Mouse (Mus musculus) liver, embryonic 15.5 days (tissue): Measurements from ENCODE around the gene Sgsm2. TPM values are rescaled to one million over a fixed set of nuclear protein-coding genes. Genes with fewer than 3 reads are reported as not detected.
"Not testable (repeated sequence)": the region's sequence is repeated elsewhere in the genome, so short reads cannot be mapped to it uniquely, and the experiment has no call there.

Experiments used
- ATAC-seq: fragments of 200-750 bp; cut with Nextera tagmentation; 2 replicates; pipeline ENCODE4 v1.8.0; 2017; ENCODE audit warnings: moderate number of reproducible peaks, mild to moderate bottlenecking, moderate library complexity; ENCODE audit not compliant: insufficient read depth
- H3K27ac ChIP-seq: fragments of 300-500 bp; sonication (generic); replicated peaks from 2 replicates; pipeline ENCODE4 v1.5.1; 2015; ENCODE audit warnings: mild to moderate bottlenecking, inconsistent platforms
- H3K27me3 ChIP-seq: fragments of 300-500 bp; sonication (generic); 2 replicates; pipeline ENCODE4 v1.6.1; 2015; ENCODE audit warnings: mild to moderate bottlenecking, inconsistent platforms
- H3K36me3 ChIP-seq: fragments of 300-500 bp; sonication (generic); replicated peaks from 2 replicates; pipeline ENCODE4 v1.6.1; 2015; ENCODE audit warnings: moderate library complexity, mild to moderate bottlenecking, inconsistent platforms
- H3K4me1 ChIP-seq: fragments of 300-500 bp; sonication (generic); replicated peaks from 2 replicates; pipeline ENCODE4 v1.6.1; 2015; ENCODE audit warnings: inconsistent platforms
- H3K4me2 ChIP-seq: fragments of 300-500 bp; sonication (generic); 2 replicates; pipeline ENCODE4 v1.6.1; 2015; ENCODE audit warnings: moderate library complexity, mild to moderate bottlenecking, inconsistent platforms
- H3K4me3 ChIP-seq: fragments of 300-500 bp; sonication (generic); replicated peaks from 2 replicates; pipeline ENCODE4 v1.5.1; 2015; ENCODE audit warnings: mild to moderate bottlenecking, inconsistent platforms
- H3K9ac ChIP-seq: fragments of 300-500 bp; sonication (generic); 2 replicates; pipeline ENCODE4 v1.6.1; 2015; ENCODE audit warnings: moderate library complexity, mild to moderate bottlenecking, inconsistent platforms
- H3K9me3 ChIP-seq: fragments of 300-500 bp; sonication (generic); replicated peaks from 2 replicates; pipeline ENCODE4 v1.6.1; 2016; ENCODE audit warnings: inconsistent platforms
- WGBS: fragments of 180-500 bp; shearing (Covaris S2); methylation state at CpG from one replicate; pipeline ENCODE4 v1.1.7; 2015; ENCODE audit warnings: mixed read lengths; ENCODE audit not compliant: insufficient replicate concordance; 5-methylcytosine and 5-hydroxymethylcytosine counted together
- polyA plus RNA-seq: library from polyadenylated mRNA; unstranded; fragments of >200 nt; fragmentation: Nextera tagmentation; extraction: Ambion mirVana; gene quantifications from 2 replicates; pipeline ENCODE4 v1.2.1, GENCODE M21; 2015

Sgsm2 gene
- polyA plus RNA-seq, 1 experiment from 2014 or later: 1.2 TPM

- H3K4me1 ChIP-seq: peaks cover 73% of the 10 kb centered on the region
- H3K27me3 ChIP-seq: no peaks in the 10 kb centered on the region
- peak overlapping the region; percentile 100 for H3K4me2 ChIP-seq
- H3K9me3 ChIP-seq: no peaks in the 10 kb centered on the region
- H3K36me3 ChIP-seq: no peaks in the 10 kb centered on the region
- 48% methylated on average over 2 of the region's 2 CpGs for WGBS
- H3K27ac ChIP-seq: peak overlapping the region; percentile 9; the same call in 1 of the 2 replicates
- no peak for ATAC-seq
- no peak overlapping the region for H3K4me3 ChIP-seq
- H3K9ac ChIP-seq: 0 out of 2 replicates have a peak overlapping the region, but pooled peaks have one; percentile 4
Observed at GRCm38 (mm10) chr11:74828404-74828931, 68.4 kb downstream of the Sgsm2 start.

GRCm38 (mm10) chr11:74827791-74828403 lies 69.0 kb downstream of the Sgsm2 start:
- peak overlapping the region; percentile 9 for H3K27ac ChIP-seq
- peaks cover 67% of the 10 kb centered on the region for H3K4me1 ChIP-seq
- H3K4me2 ChIP-seq: no peak overlapping the region; the same call in 1 of the 2 replicates
- no peaks in the 10 kb centered on the region for H3K9me3 ChIP-seq
- no peaks in the 10 kb centered on the region for H3K27me3 ChIP-seq
- WGBS: 54% methylated on average over 7 of the region's 7 CpGs
- no peak for ATAC-seq
- no peak overlapping the region for H3K4me3 ChIP-seq
- no peaks in the 10 kb centered on the region for H3K36me3 ChIP-seq
- H3K9ac ChIP-seq: 0 out of 2 replicates have a peak overlapping the region, but pooled peaks have one; percentile 4

- Histone ChIP-seq H3K36me3 (no peaks in the 10 kb centered on the region), H3K4me1 (peaks cover 56% of the 10 kb centered on the region), H3K9ac (no peak overlapping the region), H3K4me3 (no peak overlapping the region), H3K9me3 (no peaks in the 10 kb centered on the region), H3K27ac (peak overlapping the region; percentile 67), H3K27me3 (no peaks in the 10 kb centered on the region), H3K4me2 (0 out of 2 replicates have a peak overlapping the region, but pooled peaks have one; percentile 3)
- WGBS: 64% methylated on average over 5 of the region's 5 CpGs
- no peak for ATAC-seq
Observed at GRCm38 (mm10) chr11:74826702-74827101, 70.2 kb downstream of the Sgsm2 start.

- no peak for ATAC-seq
- Histone ChIP-seq H3K4me3 (no peak overlapping the region), H3K36me3 (no peaks in the 10 kb centered on the region), H3K27me3 (no peaks in the 10 kb centered on the region), H3K27ac (peak overlapping the region; percentile 67), H3K9me3 (no peaks in the 10 kb centered on the region), H3K4me1 (peaks cover 51% of the 10 kb centered on the region), H3K9ac (no peak overlapping the region), H3K4me2 (0 out of 2 replicates have a peak overlapping the region, but pooled peaks have one; percentile 3)
- 49% methylated on average over 7 of the region's 7 CpGs for WGBS
Observed at GRCm38 (mm10) chr11:74826151-74826550, 70.7 kb downstream of the Sgsm2 start.

GRCm38 (mm10) chr11:74822746-74823440 lies 74.0 kb downstream of the Sgsm2 start:
- no peaks in the 10 kb centered on the region for H3K27me3 ChIP-seq
- no peak overlapping the region for H3K4me2 ChIP-seq
- ATAC-seq: no peak
- H3K4me1 ChIP-seq: peaks cover 22% of the 10 kb centered on the region
- WGBS: 77% methylated on average over 7 of the region's 7 CpGs
- no peak overlapping the region for H3K4me3 ChIP-seq
- H3K9me3 ChIP-seq: no peaks in the 10 kb centered on the region
- H3K27ac ChIP-seq: no peak overlapping the region
- peaks cover 5% of the 10 kb centered on the region; the same call in 1 of the 2 replicates for H3K36me3 ChIP-seq
- no peak overlapping the region for H3K9ac ChIP-seq

GRCm38 (mm10) chr11:74821463-74821862 lies 75.4 kb downstream of the Sgsm2 start:
- Histone ChIP-seq H3K9ac (no peak overlapping the region), H3K27me3 (no peaks in the 10 kb centered on the region), H3K4me2 (no peak overlapping the region), H3K27ac (no peak overlapping the region), H3K4me1 (peaks cover 10% of the 10 kb centered on the region), H3K36me3 (peaks cover 20% of the 10 kb centered on the region), H3K4me3 (no peak overlapping the region), H3K9me3 (no peaks in the 10 kb centered on the region)
- ATAC-seq: no peak
- 42% methylated on average over 1 of the region's 1 CpGs for WGBS

GRCm38 (mm10) chr11:74820921-74821320 lies 75.9 kb downstream of the Sgsm2 start:
- Histone ChIP-seq H3K4me1 (peaks cover 5% of the 10 kb centered on the region), H3K9me3 (no peaks in the 10 kb centered on the region), H3K9ac (no peak overlapping the region), H3K36me3 (peaks cover 23% of the 10 kb centered on the region), H3K4me2 (no peak overlapping the region), H3K27me3 (no peaks in the 10 kb centered on the region), H3K27ac (no peak overlapping the region), H3K4me3 (no peak overlapping the region)
- WGBS: 50% methylated on average over 1 of the region's 1 CpGs
- no peak for ATAC-seq

- Histone ChIP-seq H3K4me2 (no peak overlapping the region), H3K36me3 (peaks cover 27% of the 10 kb centered on the region), H3K27ac (no peak overlapping the region), H3K9me3 (no peaks in the 10 kb centered on the region), H3K4me3 (no peak overlapping the region), H3K27me3 (no peaks in the 10 kb centered on the region), H3K4me1 (peaks cover 8% of the 10 kb centered on the region; the same call in 1 of the 2 replicates), H3K9ac (no peak overlapping the region)
- no peak for ATAC-seq
Observed at GRCm38 (mm10) chr11:74815795-74816194, 81.1 kb downstream of the Sgsm2 start.

- ATAC-seq: no peak
- Histone ChIP-seq H3K27ac (no peak overlapping the region), H3K9ac (no peak overlapping the region), H3K4me3 (no peak overlapping the region), H3K9me3 (no peaks in the 10 kb centered on the region), H3K27me3 (no peaks in the 10 kb centered on the region), H3K36me3 (peaks cover 28% of the 10 kb centered on the region), H3K4me1 (peaks cover 8% of the 10 kb centered on the region; the same call in 1 of the 2 replicates), H3K4me2 (no peak overlapping the region)
- 80% methylated on average over 5 of the region's 5 CpGs for WGBS
Observed at GRCm38 (mm10) chr11:74811538-74811937, 85.3 kb downstream of the Sgsm2 start.

GRCm38 (mm10) chr11:74811027-74811426 lies 85.8 kb downstream of the Sgsm2 start:
- not testable (repeated sequence) for H3K4me2 ChIP-seq, H3K27ac ChIP-seq, H3K27me3 ChIP-seq, H3K4me1 ChIP-seq, ATAC-seq, H3K9ac ChIP-seq, H3K4me3 ChIP-seq, H3K9me3 ChIP-seq
- WGBS: 85% methylated on average over 3 of the region's 3 CpGs
- H3K36me3 ChIP-seq: peaks cover 28% of the 10 kb centered on the region

- Histone ChIP-seq H3K9ac (no peak overlapping the region), H3K9me3 (no peaks in the 10 kb centered on the region), H3K4me1 (peaks cover 8% of the 10 kb centered on the region; the same call in 1 of the 2 replicates), H3K27ac (no peak overlapping the region), H3K4me2 (no peak overlapping the region), H3K27me3 (no peaks in the 10 kb centered on the region), H3K36me3 (peaks cover 36% of the 10 kb centered on the region), H3K4me3 (no peak overlapping the region)
- ATAC-seq: no peak
Observed at GRCm38 (mm10) chr11:74810134-74810533, 86.7 kb downstream of the Sgsm2 start.
